Mouse (Mus musculus): ENCODE data around the gene Gm20605.

GRCm38 (mm10) chr5:137671443-137672240, 42.7 kb downstream of the Gm20605 start:
- TF ChIP-seq POLR2AphosphoS5 (IDR thresholded peaks at IDR 0.05; ENCODE audit: insufficient replicate concordance, low read depth, low read length) (no peak), CTCF (IDR thresholded peaks at IDR 0.05; ENCODE audit: low read depth, low read length) (no peak), TAL1 (conservative IDR thresholded peaks at IDR 0.05; ENCODE audit: low read depth, low read length) (no peak), GATA1 (IDR thresholded peaks at IDR 0.05; ENCODE audit: borderline replicate concordance, low read length) (no peak)

Measured in G1E (cell line).